Mouse (Mus musculus): Measurements from ENCODE around the gene Lime1.
A peak's percentile ranks its signal among the peaks of the same experiment; 100 is the strongest.

DNA sequence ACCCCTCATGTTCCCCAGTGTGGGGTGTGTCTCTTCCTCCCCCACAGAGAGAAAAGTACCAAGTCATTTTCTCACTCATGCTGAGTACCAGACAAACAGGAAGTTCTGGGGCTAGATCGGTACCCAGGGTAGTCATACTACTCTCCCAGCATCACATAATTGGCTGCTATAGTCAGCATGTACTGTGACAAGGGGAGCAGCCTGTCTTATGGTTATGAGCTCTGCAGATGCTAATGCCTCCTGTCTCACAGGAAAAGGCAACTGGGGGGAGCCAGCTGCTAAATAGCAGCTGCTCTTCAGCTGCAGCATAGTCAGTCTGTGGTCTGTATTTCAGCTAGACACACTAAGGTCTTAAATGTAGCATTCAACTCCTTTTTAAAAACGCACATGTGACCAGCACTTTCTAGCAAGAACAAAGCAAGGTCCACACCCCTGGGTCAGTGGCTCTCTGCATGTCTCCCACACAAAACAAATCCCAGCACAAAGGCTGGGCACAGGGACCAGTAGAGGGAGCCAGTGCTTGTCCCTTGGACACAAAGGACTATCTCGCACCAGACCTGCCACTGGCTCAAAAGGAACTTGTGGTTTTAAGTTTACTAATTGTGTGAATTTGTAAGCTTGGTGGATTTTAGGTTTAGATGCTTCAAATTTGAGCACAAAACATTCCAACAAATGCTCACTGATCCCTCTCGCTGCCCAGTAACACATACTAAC, 31.0 kb downstream of the Lime1 start:
- TF ChIP-seq EP300 (IDR thresholded peaks at IDR 0.05; ENCODE audit: low read depth) (no peak), CTCF (IDR thresholded peaks at IDR 0.05; ENCODE audit: low read depth) (peak; percentile 94)

All from heart, postnatal 0 days (tissue).